19 mouse cellular contexts compared by ENCODE assay signal in the genomic region with DNA sequence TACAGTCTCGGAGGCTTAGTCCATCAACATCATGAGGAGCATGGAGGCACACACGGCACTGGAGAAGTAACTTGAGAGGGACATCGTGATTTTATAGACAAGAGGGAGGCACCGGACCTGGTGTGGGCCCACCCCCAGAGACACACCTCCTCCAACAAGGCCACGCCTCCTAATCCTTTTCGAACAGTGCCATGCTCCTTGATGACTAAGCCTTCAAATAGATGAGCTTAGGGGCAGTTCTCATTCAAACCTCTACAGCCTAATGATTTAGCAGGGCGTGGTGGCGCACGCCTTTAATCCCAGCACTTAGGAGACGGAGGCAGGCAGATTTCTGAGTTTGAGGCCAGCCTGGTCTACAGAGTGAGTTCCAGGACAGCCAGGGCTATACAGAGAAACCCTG. TPM values are rescaled to one million over a fixed set of nuclear protein-coding genes. Genes with fewer than 3 reads are reported as not detected.
DNase-seq lines count a peak whose midpoint lies in the region; ATAC-seq lines count a peak whose summit lies in the region.
"Had no signal": no experiment of that assay in that cellular context is flagged by ENCODE, and none has a peak within 500 bp of the region (broad histone marks: within the 10 kb centered on the region; RNA-seq: fewer than 3 reads in every experiment).

No protein-coding gene starts in this region.

- peak; percentile 77 for DNase-seq in heart, adult 11 months
- DNase-seq in heart, postnatal 36 days: no peak
- peak; percentile 44 for DNase-seq in ES-CJ7 (ENCODE audit: low read depth, low spot score)
- DNase-seq in R1 (ENCODE audit: low read depth, low spot score): peak; percentile 58
- DNase-seq in left cerebral cortex, postnatal 36 days (ENCODE audit: low spot score in 2 of 2): no peak
- DNase-seq: adrenal gland, adult 8-10 months; adrenal gland, postnatal 14 days; adrenal gland, postnatal 36 days; cerebellum, adult 11-12 months; cerebellum, adult 2 months; cerebellum, adult 9-10 months; cerebellum, postnatal 10 days; cerebellum, postnatal 25 days; forebrain, postnatal 0 days had no signal

- no peak for ATAC-seq in megakaryocyte progenitor cell, adult 5-6 weeks (replicated peaks; ENCODE audit: poor library complexity)
- ATAC-seq: activated CD4-positive, CD25-positive, alpha-beta regulatory T cell, adult 4 months; forebrain, embryonic 13.5 days; forebrain, embryonic 15.5 days; forebrain, postnatal 0 days; Patski had no signal

- intact Hi-C loops in heart, postnatal 36 days (cut with DNase I): no loop called here
- intact Hi-C loops in left cerebral cortex, postnatal 36 days (cut with DNase I): no loop called here

RNA-seq across cellular contexts. Expression of a gene that starts 10.3 kb away (rescaled TPM):
- total RNA-seq in heart, postnatal 36 days (2021): 1 to 10 TPM; 1.8 to 2.0 TPM
- 6.9 and 8.6 TPM in 2 replicates for total RNA-seq in megakaryocyte progenitor cell, adult 5-6 weeks (2015)
- total RNA-seq in megakaryocyte progenitor cell, adult 5-6 weeks (2017): 3.7 and 11.1 TPM in 2 replicates
- 1 to 10 TPM in 1 of 2 experiments, under 1 TPM in 1; 0.99 to 1.5 TPM for total RNA-seq in left cerebral cortex, postnatal 36 days (2021)

Comparison
In these comparisons a context has a peak if more than half of its experiments do, and no peak if none do; other contexts are left out.
1. DNase-seq: peak in heart, adult 11 months (single experiment), ES-CJ7 (single experiment) and R1 (single experiment); none in heart, postnatal 36 days (0 of 2) and left cerebral cortex, postnatal 36 days (0 of 2).